Mouse (Mus musculus): ENCODE data around the gene Ctc1.
A peak's percentile ranks its signal among the peaks of the same experiment; 100 is the strongest.

DNA sequence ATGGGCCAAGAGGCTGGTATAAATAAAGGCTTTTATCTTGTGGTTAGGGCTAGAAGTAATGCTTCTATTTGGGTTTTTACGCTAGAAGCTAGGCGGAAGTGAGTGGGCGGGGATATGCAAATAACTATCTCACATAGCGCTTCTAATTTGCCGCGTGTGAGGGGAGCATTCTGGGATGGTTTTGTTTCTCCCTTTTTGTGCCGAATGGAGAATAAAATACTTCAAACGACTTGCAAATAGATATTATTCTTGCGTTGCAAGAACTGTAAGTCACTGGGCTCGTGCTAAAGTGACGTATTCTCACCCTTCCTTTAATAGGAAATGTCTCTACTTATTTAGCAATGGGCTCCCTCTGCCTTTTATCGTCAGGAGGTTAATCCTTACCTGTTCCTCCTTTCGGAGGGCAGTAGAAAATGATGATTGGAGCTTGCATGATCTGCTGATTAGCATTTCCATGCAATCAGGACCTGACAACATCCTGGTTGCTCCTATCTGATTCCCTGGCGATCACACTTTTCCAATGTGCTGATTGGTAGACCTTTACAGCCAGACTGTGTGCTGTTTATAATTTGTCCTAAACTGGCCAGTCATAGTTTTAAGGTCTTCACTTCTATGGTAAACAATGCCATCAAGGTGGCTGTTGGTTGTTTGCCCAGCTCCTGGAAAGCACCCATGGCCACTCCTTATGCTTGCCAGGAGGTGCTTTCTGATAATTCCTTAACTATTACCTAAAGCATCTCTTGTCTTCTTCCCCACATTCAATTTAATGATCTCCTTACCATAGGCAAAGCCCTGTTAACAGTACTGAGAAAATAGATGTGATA lies 57.6 kb downstream of the Ctc1 start:
- TF ChIP-seq CTCF (IDR thresholded peaks at IDR 0.05; ENCODE audit: control insufficient read depth, insufficient read depth, insufficient read length) = no peak
- no peak for TF ChIP-seq MYOD1 (IDR thresholded peaks at IDR 0.05; ENCODE audit: control insufficient read depth, insufficient read length, low read depth)
- TF ChIP-seq MAX (IDR thresholded peaks at IDR 0.05) = peak; percentile 82
- no peak for TF ChIP-seq MYOG (IDR thresholded peaks at IDR 0.05; ENCODE audit: control insufficient read depth, extremely low read depth, insufficient read length)
